Mouse (Mus musculus) stomach, postnatal 0 days (tissue): Measurements from ENCODE around the gene Ntrk1. TPM values are rescaled to one million over a fixed set of nuclear protein-coding genes. Genes with fewer than 3 reads are reported as not detected.

ENCODE experiments used
- ATAC-seq: fragments of 200-750 bp; cut with Nextera tagmentation; 2 replicates; pipeline ENCODE4 v1.8.0; 2017; ENCODE audit not compliant: low FRiP score, low TSS enrichment
- DNase-seq: peaks from one replicate; pipeline ENCODE4 v3.0.0-alpha.2; 2016; ENCODE audit warnings: low spot score
- H3K27ac ChIP-seq: fragments of 300-500 bp; sonication (generic); replicated peaks from 2 replicates; pipeline ENCODE4 v1.5.1; 2014; ENCODE audit warnings: mild to moderate bottlenecking, control low read depth
- H3K27me3 ChIP-seq: fragments of 300-500 bp; sonication (generic); 2 replicates; pipeline ENCODE4 v1.6.1; 2014; ENCODE audit warnings: low read length; ENCODE audit not compliant: control insufficient read depth, insufficient read depth
- H3K36me3 ChIP-seq: fragments of 300-500 bp; sonication (generic); 2 replicates; pipeline ENCODE4 v1.6.1; 2014; ENCODE audit warnings: low read length, mixed read lengths; ENCODE audit not compliant: control insufficient read depth, insufficient read depth
- H3K4me1 ChIP-seq: fragments of 300-500 bp; sonication (generic); replicated peaks from 2 replicates; pipeline ENCODE4 v1.6.1; 2014; ENCODE audit warnings: antibody characterized with exemption; ENCODE audit not compliant: control insufficient read depth, insufficient read depth
- H3K4me2 ChIP-seq: fragments of 300-500 bp; sonication (generic); replicated peaks from 2 replicates; pipeline ENCODE4 v1.6.1; 2014; ENCODE audit warnings: low read depth, mild to moderate bottlenecking, control low read depth, moderate library complexity
- H3K4me3 ChIP-seq: fragments of 300-500 bp; sonication (generic); 2 replicates; pipeline ENCODE4 v1.5.1; 2014; ENCODE audit warnings: low read depth, low read length, control low read depth
- H3K9ac ChIP-seq: fragments of 300-500 bp; sonication (generic); 2 replicates; pipeline ENCODE4 v1.6.1; 2014; ENCODE audit warnings: mild to moderate bottlenecking, low read length, control low read depth, mixed read lengths
- H3K9me3 ChIP-seq: fragments of 300-500 bp; sonication (generic); 2 replicates; pipeline ENCODE4 v1.6.1; 2016; ENCODE audit warnings: low read length; ENCODE audit not compliant: control insufficient read depth
- CTCF ChIP-seq: IDR thresholded peaks from 2 replicates; pipeline ENCODE4 v1.5.1; 2016; ENCODE audit warnings: antibody characterized with exemption, low read depth, mild to moderate bottlenecking, moderate library complexity
- EP300 ChIP-seq: optimal IDR thresholded peaks from 2 replicates; pipeline ENCODE3; 2016; ENCODE audit warnings: antibody characterized with exemption
- WGBS: fragments of 180-500 bp; shearing (Covaris S2); extraction: QIAGEN DNeasy Blood & Tissue Kit; methylation state at CpG from one replicate; pipeline ENCODE4 v1.1.7; 2014; 5-methylcytosine and 5-hydroxymethylcytosine counted together
- polyA plus RNA-seq: library from polyadenylated mRNA; unstranded; fragments of >200 nt; fragmentation: Nextera tagmentation; extraction: Ambion mirVana; gene quantifications from 2 replicates; pipeline ENCODE4 v1.2.1, GENCODE M21; 2015

The Ntrk1 gene
- polyA plus RNA-seq, 1 experiment from 2014 or later: 0.41 TPM

DNA sequence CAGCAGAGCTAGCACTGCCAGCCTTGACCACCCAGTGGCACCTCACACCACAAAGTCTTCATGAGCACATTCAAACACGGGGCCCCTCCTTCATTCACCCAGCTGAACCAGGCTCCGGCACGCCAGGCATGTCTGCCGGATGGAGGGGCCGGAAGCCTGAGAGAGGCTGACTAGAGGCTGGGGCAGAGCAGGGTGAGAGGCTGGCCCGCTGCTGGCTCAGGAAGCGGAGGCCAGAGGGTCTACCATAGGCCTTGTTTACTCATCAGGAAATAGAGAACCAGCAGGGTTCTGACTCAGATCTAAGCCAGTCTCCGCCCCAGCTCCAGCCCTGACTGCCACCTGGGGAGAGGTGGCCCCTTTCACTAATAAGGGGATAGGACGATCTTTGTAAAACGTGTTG is 29.9 kb downstream of the Ntrk1 start:
- Histone ChIP-seq H3K27ac (peak overlapping the region; percentile 86), H3K27me3 (no peaks in the 10 kb centered on the region; the same call in 1 of the 2 replicates), H3K4me2 (peak overlapping the region; percentile 47), H3K36me3 (no peaks in the 10 kb centered on the region), H3K9ac (no peak overlapping the region), H3K4me1 (peaks cover 9% of the 10 kb centered on the region; the same call in 1 of the 2 replicates), H3K9me3 (no peaks in the 10 kb centered on the region), H3K4me3 (no peak overlapping the region)
- TF ChIP-seq EP300 (no peak), CTCF (no peak)
- peak; percentile 48 for DNase-seq
- peak; percentile 22; the same call in 1 of the 2 replicates for ATAC-seq
- WGBS: 17% methylated on average over 10 of the region's 10 CpGs

DNA sequence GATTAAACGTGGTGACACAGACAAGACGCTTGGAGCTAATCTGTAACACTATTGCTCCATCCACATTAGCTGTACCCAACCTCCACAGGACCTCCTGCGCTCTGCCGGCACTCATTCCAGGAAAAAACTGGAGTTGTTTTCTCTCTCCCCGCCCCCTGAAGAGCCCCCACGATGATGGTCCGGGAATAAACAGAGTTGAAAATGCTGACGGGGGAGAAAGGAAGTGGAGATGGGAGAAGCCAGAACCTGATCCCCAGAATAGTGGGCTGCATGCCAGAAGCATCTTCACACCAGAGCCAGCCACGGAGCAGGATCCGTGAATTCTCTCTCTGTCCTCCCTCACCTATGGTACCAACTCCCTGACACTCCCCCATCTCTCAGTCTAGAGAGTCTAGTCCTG is 30.5 kb downstream of the Ntrk1 start:
- Histone ChIP-seq H3K36me3 (no peaks in the 10 kb centered on the region), H3K4me2 (peak overlapping the region; percentile 47), H3K9me3 (no peaks in the 10 kb centered on the region), H3K4me3 (peak overlapping the region; percentile 8; the same call in 1 of the 2 replicates), H3K27me3 (no peaks in the 10 kb centered on the region; the same call in 1 of the 2 replicates), H3K9ac (no peak overlapping the region), H3K4me1 (peaks cover 9% of the 10 kb centered on the region; the same call in 1 of the 2 replicates), H3K27ac (peak overlapping the region; percentile 86)
- ATAC-seq (no peak; the same call in 1 of the 2 replicates), DNase-seq (no peak)
- TF ChIP-seq EP300 (no peak), CTCF (no peak)
- 27% methylated on average over 10 of the region's 10 CpGs for WGBS

DNA sequence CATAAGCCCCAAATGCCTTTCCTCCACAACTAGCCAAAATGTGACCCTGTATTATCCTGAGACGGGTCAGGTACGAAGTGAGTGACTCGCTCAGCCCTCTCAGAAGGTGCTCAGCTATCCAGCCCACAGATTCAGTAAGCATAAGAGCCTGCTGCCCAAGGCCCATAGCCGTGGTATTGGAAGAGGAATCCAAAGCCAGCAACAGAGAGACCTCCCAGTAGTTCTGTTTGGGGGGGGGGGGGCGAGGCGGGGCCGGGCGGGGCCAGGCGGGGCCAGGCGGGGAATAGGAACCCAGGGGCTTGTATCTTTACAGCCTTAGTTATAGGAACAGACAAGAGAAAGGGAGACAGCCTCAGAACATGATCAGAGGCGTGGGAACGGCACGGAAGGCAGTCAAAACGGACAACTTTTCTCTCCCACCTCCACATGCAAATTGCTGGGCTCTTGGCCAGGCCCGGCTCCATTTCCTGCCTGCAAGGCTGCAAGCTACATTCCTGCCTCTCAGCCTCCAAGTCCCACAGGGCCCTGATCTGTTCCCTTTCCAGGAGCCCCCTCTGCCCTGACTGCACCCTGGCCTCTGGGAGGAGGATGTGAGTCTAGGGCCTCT is 31.2 kb downstream of the Ntrk1 start:
- ATAC-seq (peak; percentile 25; the same call in 1 of the 2 replicates), DNase-seq (peak; percentile 70)
- Histone ChIP-seq H3K4me1 (peaks cover 9% of the 10 kb centered on the region; the same call in 1 of the 2 replicates), H3K4me2 (peak overlapping the region; percentile 47), H3K4me3 (peak overlapping the region; percentile 12; the same call in 1 of the 2 replicates), H3K27me3 (no peaks in the 10 kb centered on the region; the same call in 1 of the 2 replicates), H3K27ac (peak overlapping the region; percentile 86), H3K36me3 (no peaks in the 10 kb centered on the region; the same call in 1 of the 2 replicates), H3K9ac (peak overlapping the region; percentile 27; the same call in 1 of the 2 replicates), H3K9me3 (no peaks in the 10 kb centered on the region)
- 11% methylated on average over 14 of the region's 15 CpGs for WGBS
- no peak for TF ChIP-seq EP300
- TF ChIP-seq CTCF: no peak

DNA sequence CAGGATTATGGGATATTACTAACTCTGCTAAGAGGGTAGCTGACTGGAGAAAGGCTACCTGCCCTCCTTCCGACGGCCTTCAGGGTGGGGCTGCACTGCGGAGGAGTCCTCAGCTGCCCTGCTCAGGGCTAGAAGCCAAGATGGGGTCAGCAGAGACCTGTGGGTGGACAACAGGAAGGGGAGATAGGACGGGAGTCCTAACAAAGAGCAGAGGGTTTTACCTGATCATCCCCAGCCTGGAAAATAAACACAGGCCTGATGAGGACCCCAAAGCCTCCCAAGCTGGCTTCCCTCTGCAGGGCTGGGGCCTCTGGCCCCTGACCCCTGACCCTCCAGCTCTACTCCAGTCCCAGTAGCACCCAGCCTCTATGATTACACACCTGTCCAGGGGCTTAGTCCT is 31.8 kb downstream of the Ntrk1 start:
- Histone ChIP-seq H3K9me3 (no peaks in the 10 kb centered on the region), H3K4me1 (peaks cover 9% of the 10 kb centered on the region; the same call in 1 of the 2 replicates), H3K36me3 (no peaks in the 10 kb centered on the region; the same call in 1 of the 2 replicates), H3K27me3 (no peaks in the 10 kb centered on the region; the same call in 1 of the 2 replicates), H3K4me2 (peak overlapping the region; percentile 47), H3K9ac (peak overlapping the region; percentile 27; the same call in 1 of the 2 replicates), H3K4me3 (no peak overlapping the region; the same call in 1 of the 2 replicates), H3K27ac (peak overlapping the region; percentile 86)
- TF ChIP-seq CTCF (no peak), EP300 (no peak)
- DNase-seq (no peak), ATAC-seq (0 out of 2 replicates have a peak, but pooled peaks have one; percentile 1)
- WGBS: 30% methylated on average over 4 of the region's 4 CpGs

DNA sequence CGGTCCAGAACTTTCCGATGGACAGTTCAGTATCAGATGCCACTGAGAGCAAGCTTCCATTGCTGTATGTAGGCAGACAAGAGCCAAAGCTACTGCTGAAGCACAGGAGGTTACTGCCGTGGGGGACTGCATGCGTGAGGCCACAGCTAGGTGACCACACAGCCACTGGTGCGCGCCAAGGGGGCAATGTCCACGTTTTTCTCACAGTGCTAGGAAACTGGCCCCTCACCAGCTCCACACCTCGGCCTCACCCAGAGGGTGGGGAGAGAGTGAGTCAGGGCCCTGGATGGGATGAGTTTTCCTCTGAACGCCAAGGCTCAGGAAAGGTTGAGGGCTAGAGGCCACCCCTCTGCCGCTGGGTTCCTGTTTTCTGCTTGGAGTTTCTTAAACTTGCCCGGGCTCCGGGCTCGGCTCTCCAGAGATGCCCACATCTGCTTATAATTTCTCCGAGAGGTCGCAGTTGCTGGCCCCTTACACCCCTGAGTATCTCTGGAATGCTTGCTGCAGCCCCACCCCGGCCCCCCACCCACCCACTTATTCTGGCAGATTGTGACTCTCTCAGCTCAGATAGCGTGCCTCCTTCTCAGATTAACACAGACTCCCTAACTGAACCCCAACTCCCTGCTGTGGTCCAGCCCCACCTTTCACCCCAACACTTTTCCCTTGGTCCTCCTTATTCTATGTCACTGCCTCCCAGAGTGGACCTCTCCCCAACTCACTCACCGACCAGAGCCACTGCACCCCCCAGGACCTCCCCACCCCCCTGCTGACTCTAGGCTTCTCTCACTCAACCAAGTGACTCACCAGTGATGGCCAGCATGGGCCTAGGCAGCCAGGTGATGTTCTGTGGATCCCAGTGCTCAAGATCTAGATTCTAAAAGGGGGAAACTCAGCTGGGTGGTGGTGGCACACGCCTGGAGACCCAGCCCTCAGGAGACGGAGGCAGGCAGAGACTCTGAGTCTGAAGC is 33.3 kb downstream of the Ntrk1 start:
- TF ChIP-seq CTCF (no peak), EP300 (no peak)
- H3K36me3 ChIP-seq: no peaks in the 10 kb centered on the region; the same call in 1 of the 2 replicates
- 0 out of 2 replicates have a peak overlapping the region, but pooled peaks have one; percentile 24 for H3K27ac ChIP-seq
- ATAC-seq (peak; percentile 36; the same call in 1 of the 2 replicates), DNase-seq (peak; percentile 66)
- 65% methylated on average over 20 of the region's 20 CpGs for WGBS
- no peak overlapping the region for H3K4me2 ChIP-seq
- H3K27me3 ChIP-seq: no peaks in the 10 kb centered on the region
- H3K4me1 ChIP-seq: peaks cover 9% of the 10 kb centered on the region; the same call in 1 of the 2 replicates
- H3K4me3 ChIP-seq: no peak overlapping the region
- H3K9ac ChIP-seq: no peak overlapping the region
- H3K9me3 ChIP-seq: no peaks in the 10 kb centered on the region
